Mouse (Mus musculus) frontal cortex, adult (tissue): Measurements from ENCODE around the gene Med25.

ENCODE experiments used
- ATAC-seq: cut with Nextera tagmentation; 2 replicates; pipeline ENCODE4 v1.9.2; 2017; ENCODE audit warnings: mild to moderate bottlenecking, moderate library complexity, mixed read lengths; ENCODE audit not compliant: low TSS enrichment

Med25 gene

DNA sequence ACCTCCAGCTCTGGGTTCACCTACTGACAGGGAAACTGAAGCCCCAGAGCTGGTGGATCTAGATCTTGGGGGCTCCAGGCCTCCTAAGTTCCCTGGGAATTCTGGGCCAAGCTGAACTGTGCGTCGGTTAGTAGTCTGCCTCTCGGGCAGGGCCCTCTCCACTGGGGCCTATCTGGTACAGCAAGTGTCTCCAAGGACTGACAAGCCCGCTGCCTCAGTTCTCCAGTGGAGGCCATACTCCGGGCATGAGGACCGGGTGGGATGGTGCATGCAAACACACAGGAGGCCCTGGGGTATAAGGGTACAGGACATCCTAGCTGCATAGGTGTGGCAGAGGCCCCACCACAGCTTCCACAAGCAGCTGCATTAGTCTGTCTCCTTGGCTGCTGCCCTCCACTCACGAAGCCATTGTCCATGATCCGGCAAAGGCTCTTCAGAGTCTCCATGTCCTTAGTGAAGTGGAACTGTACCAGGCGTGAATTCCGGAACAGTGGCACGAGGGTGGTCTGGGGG lies 28.5 kb downstream of the Med25 start:
- ATAC-seq = no peak

DNA sequence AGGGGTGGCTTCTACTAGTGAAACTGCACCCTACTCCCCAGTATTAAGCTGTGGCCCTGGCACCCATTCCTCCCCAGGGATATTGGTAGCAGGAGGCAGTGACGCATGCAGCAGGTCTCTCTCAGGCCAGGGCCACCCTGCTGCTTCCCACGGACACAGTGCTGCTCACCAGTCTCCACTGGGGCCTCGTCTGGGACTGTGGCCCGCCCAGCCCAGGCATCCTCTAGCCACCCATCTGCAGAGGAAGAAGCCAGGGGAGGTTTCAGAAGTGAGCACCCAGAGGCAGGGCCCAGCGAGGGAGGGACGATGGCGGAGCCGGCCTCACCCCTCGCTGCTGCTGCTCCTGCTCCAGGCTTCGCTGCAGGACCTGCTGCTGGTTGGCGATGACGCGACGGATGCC lies 29.3 kb downstream of the Med25 start:
- ATAC-seq = no peak

DNA sequence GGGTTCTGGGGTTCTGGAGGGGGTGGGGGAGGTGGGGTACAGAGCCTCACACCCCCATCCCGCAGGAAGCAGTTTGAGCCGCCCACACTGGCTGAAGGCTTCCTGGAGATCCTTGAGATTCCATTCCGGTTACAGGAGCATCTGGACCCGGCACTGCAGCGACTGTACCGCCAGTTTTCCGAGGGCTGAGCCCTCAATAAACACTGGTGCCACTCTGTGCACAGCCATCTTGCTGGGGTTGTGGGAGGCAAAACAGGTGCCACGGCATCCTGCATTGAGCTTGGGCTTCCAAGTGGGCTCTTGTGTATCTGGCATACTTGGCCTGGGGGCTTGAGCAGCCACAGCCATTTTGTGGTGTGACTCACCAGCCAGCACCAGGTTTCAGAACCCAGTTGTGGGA lies 30.1 kb downstream of the Med25 start:
- ATAC-seq = no peak

DNA sequence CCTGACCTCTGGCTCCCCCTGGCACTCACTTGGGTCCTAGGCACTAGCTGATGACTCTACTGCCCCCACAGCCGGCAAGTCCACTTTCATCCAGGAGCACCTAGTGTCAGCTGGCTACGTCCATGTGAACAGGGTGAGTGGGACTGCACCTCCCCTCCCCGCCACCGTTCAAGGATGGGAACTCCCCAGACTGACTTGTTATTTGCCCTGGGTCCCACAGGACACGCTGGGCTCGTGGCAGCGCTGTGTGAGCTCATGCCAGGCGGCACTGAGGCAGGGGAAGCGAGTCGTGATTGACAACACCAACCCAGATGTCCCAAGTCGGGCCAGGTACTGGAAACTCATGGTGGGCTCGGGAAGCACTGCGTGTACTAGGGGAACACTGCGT lies 31.1 kb downstream of the Med25 start:
- no peak for ATAC-seq

DNA sequence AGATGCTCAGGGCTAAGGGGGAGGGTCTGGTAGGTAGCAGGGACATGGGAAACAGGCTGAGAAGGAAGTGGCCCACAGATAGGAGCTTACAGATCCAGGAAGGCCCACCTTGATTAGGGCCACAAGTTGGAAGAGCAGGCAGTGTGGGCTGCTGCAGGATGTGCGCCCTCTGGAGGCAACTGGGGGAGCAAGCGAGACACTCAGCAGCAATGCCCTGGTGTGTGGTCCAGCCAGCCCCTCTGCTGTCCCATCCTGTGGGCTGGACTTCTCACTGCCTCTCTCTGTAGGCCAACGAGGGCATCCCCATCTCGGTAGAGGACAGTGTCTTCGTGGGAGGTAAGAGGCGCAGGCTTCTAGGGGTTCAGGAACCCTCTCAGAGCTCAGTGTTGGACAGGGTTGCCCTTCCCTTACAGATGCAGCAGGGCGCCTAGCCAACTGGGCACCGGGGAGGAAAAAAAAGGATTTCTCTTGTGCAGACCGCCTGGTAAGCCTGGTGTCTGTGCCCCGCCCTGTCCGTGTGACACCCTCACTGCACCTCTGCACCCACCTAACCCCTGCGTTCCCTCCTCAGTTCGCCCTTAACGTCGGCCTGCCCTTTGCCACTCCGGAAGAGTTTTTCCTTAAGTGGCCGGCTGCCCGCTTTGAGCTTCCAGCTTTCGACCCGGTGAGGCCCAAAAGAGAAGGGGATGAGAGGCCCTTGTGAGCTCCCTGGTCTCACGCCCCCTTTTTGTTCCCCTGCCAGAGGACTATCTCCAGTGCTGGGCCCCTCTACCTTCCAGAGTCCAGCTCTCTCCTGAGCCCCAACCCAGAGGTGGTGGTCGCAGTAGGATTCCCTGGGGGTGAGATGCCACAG lies 31.7 kb downstream of the Med25 start:
- ATAC-seq = no peak

DNA sequence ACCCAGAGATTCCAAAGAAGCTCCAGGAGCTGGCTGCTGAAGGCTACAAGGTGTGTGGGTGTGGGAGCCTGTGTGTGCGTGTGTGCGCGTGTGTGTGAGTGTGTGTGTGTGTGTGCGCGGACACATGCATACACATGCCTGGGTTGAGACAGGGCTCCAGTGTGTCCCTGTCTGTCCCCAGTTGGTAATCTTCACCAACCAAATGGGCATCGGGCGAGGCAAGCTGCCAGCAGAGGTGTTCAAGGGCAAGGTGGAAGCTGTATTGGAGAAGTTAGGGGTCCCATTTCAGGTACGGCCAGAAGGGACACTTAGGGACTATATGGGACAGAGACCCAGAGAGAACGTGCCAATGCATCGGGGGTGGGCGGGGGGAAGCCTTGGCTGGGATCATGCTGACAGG lies 32.6 kb downstream of the Med25 start:
- no peak for ATAC-seq

DNA sequence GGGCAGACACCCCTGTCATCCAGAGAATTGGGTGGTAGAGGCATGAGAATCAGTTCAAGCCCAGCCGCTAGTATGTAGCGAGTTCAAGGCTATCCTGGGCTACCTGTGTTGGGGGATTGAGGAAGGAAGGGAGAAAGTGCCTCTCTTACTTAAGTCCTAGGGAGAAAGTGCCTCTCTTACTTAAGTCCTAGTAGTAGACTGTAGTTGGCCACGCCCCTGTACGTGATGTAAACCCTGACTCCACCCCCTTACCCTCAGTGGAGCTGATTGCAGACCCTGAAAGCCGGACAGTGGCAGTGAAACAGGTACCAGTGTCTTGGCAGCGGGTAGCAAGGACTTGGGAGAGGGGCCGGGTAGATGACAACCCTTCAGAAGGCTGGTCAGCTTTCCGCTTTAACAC lies 34.6 kb downstream of the Med25 start:
- ATAC-seq = no peak

DNA sequence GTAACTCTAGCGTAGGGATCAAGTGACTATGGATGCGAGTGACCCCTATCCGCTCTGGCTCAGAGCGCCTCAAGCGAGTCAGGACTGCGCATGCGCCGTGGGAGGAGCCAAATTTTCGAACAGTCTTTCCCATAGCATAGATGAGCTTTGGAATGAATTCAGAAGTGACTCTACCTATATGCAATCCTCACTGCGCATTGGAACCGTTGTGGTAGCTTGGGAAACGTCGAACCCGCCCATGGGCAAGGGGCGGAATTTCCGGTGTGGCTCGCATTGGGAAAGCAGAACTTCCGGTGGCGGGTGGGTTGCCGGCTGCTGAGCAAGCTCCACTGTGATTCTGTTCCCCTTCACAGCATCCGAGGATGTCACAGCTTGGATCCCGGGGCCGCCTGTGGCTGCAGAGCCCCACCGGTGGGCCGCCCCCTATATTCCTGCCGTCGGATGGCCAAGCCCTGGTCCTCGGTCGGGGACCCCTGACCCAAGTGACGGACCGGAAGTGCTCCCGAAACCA lies 35.4 kb downstream of the Med25 start, which contains the start of gene Pnkp:
Gene Pnkp (plus strand): TSS at position 98 of the 511 bp plus-strand sequence.
- peak; percentile 71 for ATAC-seq

DNA sequence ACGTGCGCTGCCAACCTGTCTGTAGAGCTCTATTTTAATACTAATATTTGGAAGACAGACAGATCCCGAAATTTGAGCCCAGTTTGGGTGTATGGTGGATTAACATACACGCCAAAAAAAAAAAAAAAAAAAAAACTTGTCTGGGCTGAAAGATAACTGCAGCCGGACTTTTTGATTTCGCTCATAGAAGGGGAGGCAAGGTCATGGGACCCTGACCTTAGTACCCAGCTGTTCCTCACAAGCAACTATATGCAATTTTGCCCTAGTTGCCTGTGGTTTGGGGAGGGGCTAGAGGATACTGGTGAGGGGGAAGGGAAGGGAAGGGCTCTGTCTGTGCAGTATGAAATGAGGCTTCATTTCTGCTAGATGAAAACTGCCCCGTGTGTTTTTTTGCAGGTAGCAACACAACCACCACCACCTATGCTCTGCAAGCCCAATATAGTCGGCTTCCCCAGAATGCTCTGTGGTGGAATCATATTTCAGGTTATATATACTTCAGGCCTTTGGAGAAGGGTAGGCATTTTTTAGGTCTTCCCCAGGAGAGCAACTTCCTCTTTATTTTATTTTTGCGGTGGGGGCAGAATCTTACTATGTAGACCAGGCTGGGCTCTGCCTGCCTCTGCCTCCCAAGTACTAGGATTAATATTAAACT lies 36.1 kb downstream of the Med25 start:
- no peak for ATAC-seq

DNA sequence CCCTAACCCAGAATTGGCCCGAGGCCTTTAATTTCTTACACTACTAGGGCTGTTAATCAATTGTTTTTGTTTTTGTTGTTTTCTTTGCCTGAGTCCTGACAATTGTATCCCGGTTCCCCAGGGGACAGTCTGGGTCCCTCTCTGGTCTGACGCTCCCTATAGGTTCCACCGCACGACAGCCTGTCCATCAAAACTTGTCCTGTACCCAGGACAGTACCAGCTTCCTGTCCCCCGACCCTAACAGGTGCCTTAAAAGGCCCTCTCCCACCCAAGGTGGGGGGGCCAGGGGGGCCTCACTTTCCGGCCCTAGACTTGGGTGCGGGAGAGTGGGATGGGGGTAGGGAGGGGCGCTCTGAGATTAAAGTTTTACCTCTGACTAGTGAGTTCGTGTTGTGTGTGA lies 37.5 kb downstream of the Med25 start:
- ATAC-seq = no peak

DNA sequence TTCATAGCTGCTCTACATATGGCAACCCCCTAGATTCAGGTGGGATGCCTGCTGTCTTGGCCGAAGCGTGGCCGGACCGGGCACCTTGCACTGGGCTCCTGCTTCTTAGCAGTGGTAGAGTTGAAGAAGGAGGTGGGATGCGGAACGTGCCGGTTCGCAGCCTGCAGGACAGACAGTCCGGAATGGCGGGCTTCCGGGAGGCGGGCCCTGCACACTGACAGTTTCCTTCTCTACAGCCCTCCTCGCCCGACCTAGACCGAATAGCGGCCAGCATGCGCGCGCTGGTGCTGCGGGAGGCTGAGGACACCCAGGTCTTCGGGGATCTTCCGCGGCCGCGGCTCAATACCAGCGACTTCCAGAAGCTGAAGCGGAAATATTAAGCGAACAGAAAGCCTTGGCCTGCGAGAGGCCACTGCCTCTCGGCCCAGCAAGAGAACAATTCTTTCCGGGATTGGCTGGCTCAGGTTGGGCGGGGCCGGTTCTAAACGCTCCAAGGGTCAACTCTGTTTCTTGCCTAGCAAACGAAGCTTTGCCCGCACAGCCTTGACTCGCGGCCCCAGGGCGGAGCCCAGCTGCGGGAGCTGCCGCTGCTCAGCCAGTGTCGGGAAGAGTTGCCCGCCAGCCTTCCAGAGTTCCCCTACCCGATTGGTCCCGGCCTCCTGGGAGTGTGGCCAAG lies 38.0 kb downstream of the Med25 start:
- ATAC-seq = 0 out of 2 replicates have a peak, but pooled peaks have one; percentile 10

DNA sequence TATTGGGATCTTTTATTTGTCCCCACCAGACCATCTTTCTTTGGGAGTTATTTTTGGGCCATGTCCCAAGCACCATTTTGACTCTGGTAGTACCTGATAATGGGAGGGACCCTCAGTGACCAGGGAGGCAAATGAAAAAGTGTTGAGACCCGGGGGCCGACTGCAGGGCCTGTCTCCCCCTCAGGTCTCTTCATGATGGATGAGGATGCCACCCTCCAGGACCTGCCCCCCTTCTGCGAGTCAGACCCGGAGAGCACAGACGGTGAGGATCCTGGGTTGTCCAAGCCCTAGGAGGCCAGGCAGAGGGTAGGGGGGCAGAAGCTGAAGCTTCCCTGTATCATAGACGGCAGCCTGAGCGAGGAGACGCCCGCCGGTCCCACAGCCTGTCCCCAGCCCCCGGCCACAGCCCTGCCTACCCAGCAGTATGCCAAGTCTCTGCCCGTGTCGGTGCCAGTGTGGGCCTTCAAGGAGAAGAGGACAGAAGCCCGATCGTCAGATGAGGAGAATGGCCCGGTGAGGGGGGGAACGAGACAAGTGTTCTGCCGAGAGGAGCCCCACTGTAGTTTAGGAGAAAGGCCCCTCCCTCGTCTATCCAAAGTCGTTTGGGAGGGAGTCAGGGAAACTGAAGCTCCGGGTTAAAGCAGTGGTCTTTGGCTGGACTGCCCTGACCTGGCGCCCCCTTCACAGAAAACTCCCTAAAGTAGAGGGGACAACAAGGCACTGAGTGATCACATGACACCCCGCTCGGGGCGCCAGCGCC lies 38.7 kb downstream of the Med25 start:
- no peak for ATAC-seq

DNA sequence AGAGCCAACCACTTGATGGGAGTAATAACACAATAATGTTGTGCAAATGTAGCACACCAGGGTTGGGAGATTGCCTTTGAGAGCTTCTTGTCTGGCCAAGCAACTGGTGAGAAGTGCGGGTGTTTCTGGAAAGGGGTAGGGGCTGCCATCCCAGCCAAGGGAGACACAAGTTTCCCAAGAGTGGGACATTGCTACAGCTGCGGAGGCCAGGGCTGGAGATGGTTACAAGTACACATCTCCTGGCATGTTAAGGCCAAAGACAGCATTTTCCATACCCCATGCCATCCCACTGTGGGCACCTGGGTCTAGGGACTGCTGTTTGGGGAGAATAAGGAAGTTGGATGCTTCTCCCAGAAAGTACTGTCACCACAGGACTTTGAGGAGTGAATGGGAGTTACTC lies 39.4 kb downstream of the Med25 start:
- no peak for ATAC-seq

DNA sequence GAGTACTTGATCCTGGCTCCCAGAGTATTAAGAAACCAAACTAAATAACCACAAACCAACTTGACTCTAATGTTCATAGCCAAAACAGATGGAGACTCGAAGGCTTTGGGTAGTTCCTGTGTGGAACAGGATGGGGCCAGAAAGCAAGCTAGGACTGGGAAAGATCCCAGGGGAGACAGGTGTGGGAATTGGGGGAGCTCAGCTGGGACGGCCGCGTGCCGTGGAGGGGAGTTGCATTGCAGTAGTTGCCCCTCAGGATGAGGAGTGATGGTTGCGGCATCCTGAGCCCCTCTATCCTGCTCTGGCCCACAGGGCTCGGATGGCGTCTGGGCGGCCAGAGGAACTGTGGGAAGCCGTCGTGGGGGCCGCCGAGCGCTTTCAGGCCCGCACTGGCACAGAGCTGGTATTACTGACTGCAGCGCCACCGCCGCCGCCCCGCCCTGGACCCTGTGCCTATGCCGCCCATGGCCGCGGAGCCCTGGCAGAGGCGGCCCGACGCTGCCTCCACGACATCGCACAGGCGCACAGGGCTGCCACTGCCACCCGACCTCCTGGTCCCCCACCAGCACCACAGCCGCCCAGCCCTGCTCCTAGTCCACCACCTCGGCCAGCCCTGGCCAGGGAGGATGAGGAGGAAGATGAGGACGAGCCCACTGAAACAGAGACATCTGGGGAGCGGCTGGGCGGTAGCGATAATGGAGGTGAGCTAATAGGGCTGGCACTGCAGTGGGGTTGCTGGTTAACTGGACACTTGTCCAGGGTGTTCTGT lies 40.1 kb downstream of the Med25 start:
- no peak for ATAC-seq

DNA sequence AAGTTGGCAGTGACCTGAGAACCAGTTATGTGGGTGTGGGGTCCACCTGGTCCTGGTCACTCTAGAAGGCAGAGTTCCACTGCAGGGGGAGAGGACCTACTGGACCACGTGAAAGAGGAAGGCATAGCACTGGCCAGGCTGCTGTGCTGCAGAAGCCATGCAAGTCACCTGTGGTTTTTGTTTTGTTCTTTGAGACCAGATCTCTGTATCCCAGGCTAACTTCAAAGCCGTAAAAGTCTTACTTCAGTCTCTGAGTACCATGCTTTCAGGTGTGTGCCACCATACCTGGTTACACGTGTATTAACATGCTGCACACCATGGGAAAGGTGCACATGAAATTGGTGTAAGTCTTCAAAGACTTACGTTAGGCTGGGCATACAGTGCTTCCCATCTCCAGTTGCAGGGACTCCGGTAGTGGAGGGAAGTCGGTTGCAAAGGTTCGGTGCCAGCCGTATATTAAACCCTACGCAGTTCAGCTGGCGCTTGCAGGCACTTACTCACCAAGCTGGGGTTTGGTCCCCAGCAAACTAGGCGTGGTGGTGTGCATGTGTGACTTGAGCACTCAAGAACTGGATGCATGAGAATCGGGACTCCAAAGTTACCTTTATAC lies 40.8 kb downstream of the Med25 start:
- no peak for ATAC-seq

DNA sequence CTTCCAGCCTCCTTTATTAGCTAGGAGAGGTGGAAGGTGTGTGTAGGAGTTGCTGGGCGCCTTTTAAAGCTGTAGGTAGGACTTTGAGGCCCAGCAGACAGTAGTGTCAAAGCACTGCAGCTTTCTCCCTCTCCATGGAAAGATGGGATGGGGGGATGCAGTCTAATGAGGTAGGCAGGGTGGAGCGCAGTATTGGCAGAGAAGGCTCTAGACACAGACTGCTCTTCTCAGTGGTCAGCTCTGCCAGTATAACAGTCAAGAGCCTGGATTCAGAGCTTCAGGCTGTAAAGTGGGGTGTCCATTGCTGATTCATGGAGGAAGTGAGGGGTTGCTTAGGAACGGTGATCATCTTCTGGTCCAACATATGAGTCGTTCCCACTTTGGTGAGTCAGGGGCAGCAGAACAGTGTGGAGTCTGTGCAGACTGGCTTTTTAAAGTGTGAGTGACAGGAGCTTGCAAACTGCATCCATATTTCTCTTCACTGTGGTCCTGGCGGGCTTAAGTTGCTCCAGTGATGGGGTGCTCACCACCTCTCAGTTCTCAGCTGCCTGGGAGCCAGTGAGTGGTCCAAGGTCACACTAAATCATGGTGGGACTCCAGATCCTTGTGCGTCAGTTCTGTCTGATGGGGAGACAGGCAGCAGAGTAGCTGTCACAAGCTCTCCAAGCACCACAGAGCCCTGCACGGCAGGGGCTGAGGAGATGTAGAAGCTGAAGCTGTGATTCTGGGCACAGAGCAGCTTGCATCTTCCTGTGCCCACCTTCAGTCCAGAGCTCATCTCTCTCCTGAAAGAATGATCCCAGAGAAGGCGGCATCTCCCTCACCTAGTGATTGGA lies 41.5 kb downstream of the Med25 start:
- no peak for ATAC-seq

DNA sequence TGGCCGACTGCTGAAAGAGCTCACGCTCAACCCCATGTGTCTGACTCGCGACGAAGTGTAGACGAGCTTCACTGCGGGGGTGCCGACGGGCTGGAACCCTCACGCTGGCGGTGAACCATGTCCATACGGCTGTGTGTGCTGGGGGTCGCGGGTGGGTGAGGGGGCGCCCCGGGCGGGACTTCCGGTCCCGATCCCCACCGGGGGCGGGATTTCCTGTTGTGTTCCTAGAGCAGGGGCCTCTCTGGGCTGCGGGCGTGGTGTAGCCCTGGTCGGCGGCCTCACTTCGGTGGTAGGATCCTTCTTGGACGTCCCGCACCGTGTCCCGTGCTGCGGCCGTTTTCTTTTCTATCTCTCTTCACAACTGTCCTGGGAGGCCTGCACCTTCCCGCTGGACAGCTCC lies 42.4 kb downstream of the Med25 start:
- peak; percentile 10; the same call in 1 of the 2 replicates for ATAC-seq

DNA sequence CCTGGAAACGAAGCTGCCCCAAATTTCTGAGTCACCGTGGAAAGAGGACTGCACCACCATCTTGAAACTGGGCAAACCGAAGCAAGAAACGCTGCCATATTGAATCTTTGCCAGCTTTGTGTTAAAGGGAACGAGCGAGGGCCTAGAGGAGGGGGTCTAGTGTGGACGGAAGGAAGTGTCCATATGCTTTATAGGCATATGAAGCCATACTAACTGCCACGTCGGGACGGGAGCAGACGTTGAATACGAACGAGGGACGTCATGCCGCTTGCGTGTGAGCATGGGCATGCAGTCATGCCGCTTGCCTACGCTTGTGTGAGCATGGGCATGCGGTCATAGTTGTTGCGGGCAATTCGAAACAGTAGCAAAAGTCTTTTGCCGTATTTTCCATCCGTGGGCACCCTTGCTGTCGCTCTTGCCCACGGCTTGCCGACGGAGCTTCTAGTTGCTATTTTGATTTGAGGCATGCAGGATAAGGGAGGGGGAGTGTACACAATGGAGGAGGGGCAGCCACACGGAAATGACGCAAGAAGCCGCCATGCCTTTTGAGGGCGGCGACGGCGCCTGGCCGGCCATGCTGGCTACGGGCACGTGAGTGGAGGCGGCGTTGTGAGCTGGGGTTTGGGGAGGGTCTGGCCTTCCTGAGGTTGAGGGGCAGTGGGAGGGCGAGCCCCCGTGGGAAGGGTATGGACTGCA lies 42.9 kb downstream of the Med25 start:
- ATAC-seq = peak; percentile 58
